In the genomic region with DNA sequence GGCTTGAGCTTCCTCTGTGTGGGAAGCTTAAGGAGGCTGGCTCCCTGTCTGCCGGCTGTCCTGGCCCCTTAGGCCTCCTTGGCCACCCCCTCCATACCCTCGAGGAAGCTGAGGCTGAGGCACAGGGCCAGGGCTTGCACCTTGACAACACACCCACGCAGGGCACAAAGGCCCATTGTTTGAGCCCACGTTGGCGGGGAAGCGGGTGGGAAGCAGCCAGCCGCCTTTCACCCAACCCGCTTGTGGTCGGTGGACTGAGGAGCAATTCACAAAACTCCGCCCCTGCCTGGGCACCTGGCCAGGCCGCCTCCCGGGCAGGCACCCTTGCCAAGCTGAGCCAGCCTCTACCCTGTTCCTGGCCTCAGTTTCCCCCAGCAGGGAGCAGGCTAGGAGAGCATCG, we compare ENCODE assay signal across 8 mouse cellular contexts. TPM values are rescaled to one million over a fixed set of nuclear protein-coding genes. Genes with fewer than 3 reads are reported as not detected.
A peak's percentile ranks its signal among the peaks of the same experiment; 100 is the strongest.
DNase-seq lines count a peak whose midpoint lies in the region; ATAC-seq lines count a peak whose summit lies in the region.
"Had no signal": no experiment of that assay in that cellular context is flagged by ENCODE, and none has a peak within 500 bp of the region (broad histone marks: within the 10 kb centered on the region; RNA-seq: fewer than 3 reads in every experiment).

No protein-coding gene starts in this region.

- no peak overlapping the region for H3K4me3 ChIP-seq in kidney, embryonic 15.5 days (replicated peaks)
- H3K4me3 ChIP-seq in limb, embryonic 15.5 days = no peak overlapping the region
- H3K4me3 ChIP-seq: megakaryocyte, embryonic 14.5 days had no signal

- no peaks in the 10 kb centered on the region for H3K9me3 ChIP-seq in kidney, embryonic 15.5 days (replicated peaks)
- H3K9me3 ChIP-seq in limb, embryonic 15.5 days = no peaks in the 10 kb centered on the region
- H3K9me3 ChIP-seq: megakaryocyte, embryonic 14.5 days had no signal

- peaks cover 21% of the 10 kb centered on the region for H3K4me1 ChIP-seq in kidney, embryonic 15.5 days
- H3K4me1 ChIP-seq in limb, embryonic 15.5 days = peaks cover 47% of the 10 kb centered on the region

- no peak overlapping the region for H3K4me2 ChIP-seq in kidney, embryonic 15.5 days
- no peak overlapping the region for H3K4me2 ChIP-seq in limb, embryonic 15.5 days

- H3K27me3 ChIP-seq in kidney, embryonic 15.5 days = 0 out of 2 replicates have a peak, but pooled peaks cover 3% of the 10 kb centered on the region
- no peaks in the 10 kb centered on the region for H3K27me3 ChIP-seq in limb, embryonic 15.5 days

- H3K9ac ChIP-seq in kidney, embryonic 15.5 days = no peak overlapping the region
- H3K9ac ChIP-seq in limb, embryonic 15.5 days = no peak overlapping the region

- no peaks in the 10 kb centered on the region for H3K36me3 ChIP-seq in kidney, embryonic 15.5 days
- no peaks in the 10 kb centered on the region for H3K36me3 ChIP-seq in limb, embryonic 15.5 days

- H3K27ac ChIP-seq in kidney, embryonic 15.5 days = no peak overlapping the region
- H3K27ac ChIP-seq in limb, embryonic 15.5 days = peak overlapping the region; percentile 50; the same call in 1 of the 2 replicates

- 51% methylated on average over 13 of the region's 13 CpGs for WGBS in kidney, embryonic 15.5 days
- 38% methylated on average over 13 of the region's 13 CpGs for WGBS in limb, embryonic 15.5 days

- peak; percentile 61 for DNase-seq in urinary bladder, postnatal 14 days (ENCODE audit: low spot score)
- no peak for DNase-seq in urinary bladder, postnatal 25 days (ENCODE audit: low spot score)
- DNase-seq in right cerebral cortex, postnatal 4 days = peak; percentile 62
- no peak for DNase-seq in spleen, postnatal 10 days (ENCODE audit: low spot score in 2 of 2)

- ATAC-seq in common myeloid progenitor, adult 5-6 weeks (replicated peaks; ENCODE audit: low read depth, poor library complexity, severe bottlenecking) = peak; percentile 51
- ATAC-seq in kidney, embryonic 15.5 days (replicated peaks; ENCODE audit: low FRiP score) = peak; percentile 43; the same call in 1 of the 2 replicates
- ATAC-seq in limb, embryonic 15.5 days (ENCODE audit: insufficient number of reproducible peaks, low FRiP score, low TSS enrichment, low read depth) = peak; percentile 69; the same call in 1 of the 2 replicates

RNA-seq across cellular contexts. Expression of a gene that starts 37.5 kb away (rescaled TPM):
- total RNA-seq in common myeloid progenitor, adult 5-6 weeks (2017) = 17.3 and 27.5 TPM in 2 replicates
- polyA plus RNA-seq in kidney, embryonic 15.5 days (2015; fragmentation: Nextera tagmentation; extraction: Ambion mirVana) = 47.3 and 48.1 TPM in 2 replicates
- 36.2 and 40.1 TPM in 2 replicates for polyA plus RNA-seq in limb, embryonic 15.5 days (2015; fragmentation: Nextera tagmentation; extraction: Ambion mirVana)

RNA-seq across cellular contexts. Expression of a gene that starts 38.4 kb away (rescaled TPM):
- 4.7 and 6.5 TPM in 2 replicates for total RNA-seq in common myeloid progenitor, adult 5-6 weeks (2017)
- polyA plus RNA-seq in kidney, embryonic 15.5 days (2015; fragmentation: Nextera tagmentation; extraction: Ambion mirVana) = 5.1 and 5.7 TPM in 2 replicates
- polyA plus RNA-seq in limb, embryonic 15.5 days (2015; fragmentation: Nextera tagmentation; extraction: Ambion mirVana) = 20.5 and 25.0 TPM in 2 replicates

Comparison
In these comparisons a context has a peak if more than half of its experiments do, and no peak if none do; other contexts are left out.
1. DNase-seq: peak in urinary bladder, postnatal 14 days (single experiment) and right cerebral cortex, postnatal 4 days (single experiment); none in urinary bladder, postnatal 25 days (single experiment) and spleen, postnatal 10 days (0 of 2).
2. Peak in every context shown above with its lines, with median percentiles within 50 percentile points of each other: ATAC-seq.